Mouse (Mus musculus): ENCODE data around the gene Gls. TPM values are rescaled to one million over a fixed set of nuclear protein-coding genes. Genes with fewer than 3 reads are reported as not detected.

The Gls gene
- total RNA-seq (2015; ENCODE audit: low replicate concordance) (82.2 and 129 TPM in 2 replicates), total RNA-seq (2017; ENCODE audit: low replicate concordance) (132 and 139 TPM in 2 replicates)

GRCm38 (mm10) chr1:52233143-52233713 lies at the start of gene Gls:
Gene Gls, minus strand, starts transcription at chr1:52233232.
- ATAC-seq (replicated peaks; ENCODE audit: low FRiP score, poor library complexity, severe bottlenecking), result peak; percentile 98

- no peak for ATAC-seq (replicated peaks; ENCODE audit: low FRiP score, poor library complexity, severe bottlenecking)
These were observed 47.0 kb upstream of the Gls start for GRCm38 (mm10) chr1:52279831-52280595.

GRCm38 (mm10) chr1:52279331-52279730 lies 46.3 kb upstream of the Gls start:
- ATAC-seq (replicated peaks; ENCODE audit: low FRiP score, poor library complexity, severe bottlenecking), result no peak

GRCm38 (mm10) chr1:52278073-52278472 lies 45.0 kb upstream of the Gls start:
- no peak for ATAC-seq (replicated peaks; ENCODE audit: low FRiP score, poor library complexity, severe bottlenecking)

GRCm38 (mm10) chr1:52274210-52274609 lies 41.2 kb upstream of the Gls start:
- ATAC-seq (replicated peaks; ENCODE audit: low FRiP score, poor library complexity, severe bottlenecking), result no peak

GRCm38 (mm10) chr1:52272018-52272678 lies 39.1 kb upstream of the Gls start:
- no peak for ATAC-seq (replicated peaks; ENCODE audit: low FRiP score, poor library complexity, severe bottlenecking)

GRCm38 (mm10) chr1:52270354-52270753 lies 37.3 kb upstream of the Gls start:
- no peak for ATAC-seq (replicated peaks; ENCODE audit: low FRiP score, poor library complexity, severe bottlenecking)

- no peak for ATAC-seq (replicated peaks; ENCODE audit: low FRiP score, poor library complexity, severe bottlenecking)
These were observed 36.6 kb upstream of the Gls start for GRCm38 (mm10) chr1:52269596-52269995.

- ATAC-seq (replicated peaks; ENCODE audit: low FRiP score, poor library complexity, severe bottlenecking), result no peak
These were observed 35.0 kb upstream of the Gls start for GRCm38 (mm10) chr1:52268006-52268405.

GRCm38 (mm10) chr1:52267606-52268005 lies 34.6 kb upstream of the Gls start:
- ATAC-seq (replicated peaks; ENCODE audit: low FRiP score, poor library complexity, severe bottlenecking), result no peak

GRCm38 (mm10) chr1:52265886-52266516 lies 33.0 kb upstream of the Gls start:
- ATAC-seq (replicated peaks; ENCODE audit: low FRiP score, poor library complexity, severe bottlenecking), result no peak

- no peak for ATAC-seq (replicated peaks; ENCODE audit: low FRiP score, poor library complexity, severe bottlenecking)
These were observed 31.3 kb upstream of the Gls start for GRCm38 (mm10) chr1:52264290-52264689.

GRCm38 (mm10) chr1:52260354-52261090 lies 27.5 kb upstream of the Gls start:
- no peak for ATAC-seq (replicated peaks; ENCODE audit: low FRiP score, poor library complexity, severe bottlenecking)

- no peak for ATAC-seq (replicated peaks; ENCODE audit: low FRiP score, poor library complexity, severe bottlenecking)
These were observed 25.1 kb upstream of the Gls start for GRCm38 (mm10) chr1:52258006-52258749.

GRCm38 (mm10) chr1:52256916-52257315 lies 23.9 kb upstream of the Gls start:
- ATAC-seq (replicated peaks; ENCODE audit: low FRiP score, poor library complexity, severe bottlenecking), result no peak

GRCm38 (mm10) chr1:52256194-52256593 lies 23.2 kb upstream of the Gls start:
- ATAC-seq (replicated peaks; ENCODE audit: low FRiP score, poor library complexity, severe bottlenecking), result no peak

GRCm38 (mm10) chr1:52254411-52254810 lies 21.4 kb upstream of the Gls start:
- ATAC-seq (replicated peaks; ENCODE audit: low FRiP score, poor library complexity, severe bottlenecking), result no peak

- ATAC-seq (replicated peaks; ENCODE audit: low FRiP score, poor library complexity, severe bottlenecking), result no peak
These were observed 20.4 kb upstream of the Gls start for GRCm38 (mm10) chr1:52253386-52253785.

GRCm38 (mm10) chr1:52252447-52252846 lies 19.4 kb upstream of the Gls start:
- no peak for ATAC-seq (replicated peaks; ENCODE audit: low FRiP score, poor library complexity, severe bottlenecking)
